Mouse (Mus musculus) neural tube, embryonic 13.5 days (tissue): Measurements from ENCODE around the gene Tbc1d4. TPM values are rescaled to one million over a fixed set of nuclear protein-coding genes. Genes with fewer than 3 reads are reported as not detected.

Source experiments
- ATAC-seq: fragments of 200-750 bp; cut with Nextera tagmentation; 2 replicates; pipeline ENCODE4 v1.8.0; 2017; ENCODE audit warnings: low read depth, mild to moderate bottlenecking, moderate TSS enrichment, moderate library complexity
- H3K27ac ChIP-seq: fragments of 300-500 bp; sonication (generic); replicated peaks from 2 replicates; pipeline ENCODE4 v1.5.1; 2015; ENCODE audit warnings: moderate library complexity, mild to moderate bottlenecking, inconsistent platforms
- H3K27me3 ChIP-seq: fragments of 300-500 bp; sonication (generic); 2 replicates; pipeline ENCODE4 v1.6.1; 2015; ENCODE audit warnings: mild to moderate bottlenecking, inconsistent platforms
- H3K36me3 ChIP-seq: fragments of 300-500 bp; sonication (generic); 2 replicates; pipeline ENCODE4 v1.6.1; 2015; ENCODE audit warnings: mild to moderate bottlenecking, inconsistent platforms
- H3K4me1 ChIP-seq: fragments of 300-500 bp; sonication (generic); replicated peaks from 2 replicates; pipeline ENCODE4 v1.6.1; 2015; ENCODE audit warnings: inconsistent platforms
- H3K4me2 ChIP-seq: fragments of 300-500 bp; sonication (generic); 2 replicates; pipeline ENCODE4 v1.6.1; 2015; ENCODE audit warnings: inconsistent platforms, mild to moderate bottlenecking, moderate library complexity
- H3K4me3 ChIP-seq: fragments of 300-500 bp; sonication (generic); 2 replicates; pipeline ENCODE4 v1.5.1; 2015; ENCODE audit warnings: mild to moderate bottlenecking, inconsistent platforms
- H3K9ac ChIP-seq: fragments of 300-500 bp; sonication (generic); 2 replicates; pipeline ENCODE4 v1.6.1; 2015; ENCODE audit warnings: moderate library complexity, mild to moderate bottlenecking, inconsistent platforms
- H3K9me3 ChIP-seq: fragments of 300-500 bp; sonication (generic); 2 replicates; pipeline ENCODE4 v1.6.1; 2016; ENCODE audit warnings: inconsistent platforms
- WGBS: fragments of 180-500 bp; shearing (Covaris S2); methylation state at CpG from one replicate; pipeline ENCODE4 v1.1.7; 2015; 5-methylcytosine and 5-hydroxymethylcytosine counted together
- polyA plus RNA-seq: library from polyadenylated mRNA; unstranded; fragments of >200 nt; fragmentation: Nextera tagmentation; extraction: Ambion mirVana; gene quantifications from 2 replicates; pipeline ENCODE4 v1.2.1, GENCODE M21; 2015

Gene Tbc1d4
- polyA plus RNA-seq, 1 experiment from 2014 or later, result 5.4 TPM

- no peaks in the 10 kb centered on the region for H3K27me3 ChIP-seq
- no peak overlapping the region for H3K27ac ChIP-seq
- H3K9ac ChIP-seq, result no peak overlapping the region
- H3K4me3 ChIP-seq, result no peak overlapping the region
- no peak for ATAC-seq
- no peaks in the 10 kb centered on the region for H3K4me1 ChIP-seq
- H3K9me3 ChIP-seq, result no peaks in the 10 kb centered on the region
- WGBS, result 83% methylated on average over 20 of the region's 20 CpGs
- no peaks in the 10 kb centered on the region for H3K36me3 ChIP-seq
- no peak overlapping the region for H3K4me2 ChIP-seq
Measured at GRCm38 (mm10) chr14:101548885-101549573, 60.0 kb downstream of the Tbc1d4 start.

GRCm38 (mm10) chr14:101541863-101542262, 67.1 kb downstream of the Tbc1d4 start:
- 84% methylated on average over 9 of the region's 9 CpGs for WGBS
- no peaks in the 10 kb centered on the region for H3K9me3 ChIP-seq
- no peak overlapping the region for H3K4me3 ChIP-seq
- no peak overlapping the region for H3K4me2 ChIP-seq
- peaks cover 10% of the 10 kb centered on the region for H3K4me1 ChIP-seq
- H3K27ac ChIP-seq, result no peak overlapping the region
- ATAC-seq, result no peak
- no peaks in the 10 kb centered on the region for H3K36me3 ChIP-seq
- H3K27me3 ChIP-seq, result no peaks in the 10 kb centered on the region
- H3K9ac ChIP-seq, result no peak overlapping the region

- no peak overlapping the region for H3K27ac ChIP-seq
- peaks cover 10% of the 10 kb centered on the region for H3K4me1 ChIP-seq
- no peak overlapping the region for H3K4me2 ChIP-seq
- H3K36me3 ChIP-seq, result no peaks in the 10 kb centered on the region
- H3K9ac ChIP-seq, result no peak overlapping the region
- WGBS, result 87% methylated on average over 5 of the region's 5 CpGs
- no peak overlapping the region for H3K4me3 ChIP-seq
- H3K9me3 ChIP-seq, result no peaks in the 10 kb centered on the region
- ATAC-seq, result no peak
- H3K27me3 ChIP-seq, result no peaks in the 10 kb centered on the region
Measured at GRCm38 (mm10) chr14:101541141-101541540, 67.8 kb downstream of the Tbc1d4 start.

GRCm38 (mm10) chr14:101540466-101540865, 68.5 kb downstream of the Tbc1d4 start:
- no peak overlapping the region for H3K27ac ChIP-seq
- WGBS, result 91% methylated on average over 3 of the region's 3 CpGs
- no peak for ATAC-seq

GRCm38 (mm10) chr14:101537906-101538305, 71.1 kb downstream of the Tbc1d4 start:
- WGBS, result 61% methylated on average over 2 of the region's 2 CpGs
- peaks cover 10% of the 10 kb centered on the region for H3K4me1 ChIP-seq
- ATAC-seq, result no peak
- no peaks in the 10 kb centered on the region for H3K36me3 ChIP-seq
- no peaks in the 10 kb centered on the region for H3K27me3 ChIP-seq
- H3K4me2 ChIP-seq, result no peak overlapping the region
- no peak overlapping the region for H3K4me3 ChIP-seq
- H3K9me3 ChIP-seq, result no peaks in the 10 kb centered on the region
- H3K9ac ChIP-seq, result no peak overlapping the region
- H3K27ac ChIP-seq, result no peak overlapping the region

More at GRCm38 (mm10) chr14:101540466-101540865, 68.5 kb downstream of the Tbc1d4 start:
- Histone ChIP-seq H3K36me3 (no peaks in the 10 kb centered on the region), H3K4me2 (no peak overlapping the region), H3K4me1 (peaks cover 10% of the 10 kb centered on the region), H3K9me3 (no peaks in the 10 kb centered on the region), H3K27me3 (no peaks in the 10 kb centered on the region), H3K4me3 (no peak overlapping the region), H3K9ac (no peak overlapping the region)

- no peaks in the 10 kb centered on the region for H3K36me3 ChIP-seq
- no peak overlapping the region for H3K9ac ChIP-seq
- 89% methylated on average over 1 of the region's 1 CpGs for WGBS
- H3K4me2 ChIP-seq, result no peak overlapping the region
- ATAC-seq, result no peak
- no peak overlapping the region for H3K4me3 ChIP-seq
- peaks cover 15% of the 10 kb centered on the region for H3K4me1 ChIP-seq
- H3K9me3 ChIP-seq, result no peaks in the 10 kb centered on the region
- no peaks in the 10 kb centered on the region for H3K27me3 ChIP-seq
- H3K27ac ChIP-seq, result no peak overlapping the region; the same call in 1 of the 2 replicates
Measured at GRCm38 (mm10) chr14:101537413-101537812, 71.6 kb downstream of the Tbc1d4 start.

- H3K9ac ChIP-seq, result no peak overlapping the region
- no peaks in the 10 kb centered on the region for H3K9me3 ChIP-seq
- 39% methylated on average over 7 of the region's 7 CpGs for WGBS
- H3K4me2 ChIP-seq, result no peak overlapping the region
- no peaks in the 10 kb centered on the region for H3K27me3 ChIP-seq
- peaks cover 11% of the 10 kb centered on the region; the same call in 1 of the 2 replicates for H3K4me1 ChIP-seq
- ATAC-seq, result no peak
- H3K36me3 ChIP-seq, result no peaks in the 10 kb centered on the region
- H3K27ac ChIP-seq, result no peak overlapping the region
- H3K4me3 ChIP-seq, result no peak overlapping the region
Measured at GRCm38 (mm10) chr14:101532090-101532695, 76.8 kb downstream of the Tbc1d4 start.

- no peak for ATAC-seq
- no peak overlapping the region for H3K4me2 ChIP-seq
- no peaks in the 10 kb centered on the region for H3K27me3 ChIP-seq
- no peaks in the 10 kb centered on the region for H3K36me3 ChIP-seq
- H3K9ac ChIP-seq, result no peak overlapping the region
- WGBS, result 54% methylated on average over 2 of the region's 2 CpGs
- H3K27ac ChIP-seq, result no peak overlapping the region
- no peak overlapping the region for H3K4me3 ChIP-seq
- H3K9me3 ChIP-seq, result no peaks in the 10 kb centered on the region
- peaks cover 10% of the 10 kb centered on the region; the same call in 1 of the 2 replicates for H3K4me1 ChIP-seq
Measured at GRCm38 (mm10) chr14:101530455-101530854, 78.5 kb downstream of the Tbc1d4 start.

GRCm38 (mm10) chr14:101529194-101529593, 79.8 kb downstream of the Tbc1d4 start:
- H3K27me3 ChIP-seq, result no peaks in the 10 kb centered on the region
- peaks cover 10% of the 10 kb centered on the region; the same call in 1 of the 2 replicates for H3K4me1 ChIP-seq
- H3K27ac ChIP-seq, result no peak overlapping the region
- no peak overlapping the region for H3K9ac ChIP-seq
- H3K9me3 ChIP-seq, result no peaks in the 10 kb centered on the region
- WGBS, result 90% methylated on average over 6 of the region's 6 CpGs
- no peak for ATAC-seq
- no peak overlapping the region for H3K4me3 ChIP-seq
- H3K4me2 ChIP-seq, result no peak overlapping the region
- no peaks in the 10 kb centered on the region for H3K36me3 ChIP-seq

- Histone ChIP-seq H3K27ac (no peak overlapping the region), H3K4me2 (no peak overlapping the region), H3K9me3 (no peaks in the 10 kb centered on the region), H3K36me3 (no peaks in the 10 kb centered on the region), H3K4me1 (peaks cover 6% of the 10 kb centered on the region; the same call in 1 of the 2 replicates), H3K27me3 (no peaks in the 10 kb centered on the region), H3K4me3 (no peak overlapping the region), H3K9ac (no peak overlapping the region)
- ATAC-seq, result no peak
- WGBS, result 90% methylated on average over 11 of the region's 11 CpGs
Measured at GRCm38 (mm10) chr14:101527420-101527996, 81.5 kb downstream of the Tbc1d4 start.

- no peak overlapping the region for H3K9ac ChIP-seq
- H3K4me3 ChIP-seq, result no peak overlapping the region
- H3K36me3 ChIP-seq, result no peaks in the 10 kb centered on the region
- no peak for ATAC-seq
- no peaks in the 10 kb centered on the region for H3K9me3 ChIP-seq
- WGBS, result 41% methylated on average over 1 of the region's 1 CpGs
- no peak overlapping the region for H3K27ac ChIP-seq
- H3K4me1 ChIP-seq, result no peaks in the 10 kb centered on the region
- H3K27me3 ChIP-seq, result no peaks in the 10 kb centered on the region
- H3K4me2 ChIP-seq, result no peak overlapping the region
Measured at GRCm38 (mm10) chr14:101526478-101526877, 82.5 kb downstream of the Tbc1d4 start.

- H3K9ac ChIP-seq, result no peak overlapping the region
- H3K4me2 ChIP-seq, result no peak overlapping the region
- no peak overlapping the region for H3K4me3 ChIP-seq
- H3K9me3 ChIP-seq, result no peaks in the 10 kb centered on the region
- H3K27me3 ChIP-seq, result no peaks in the 10 kb centered on the region
- H3K36me3 ChIP-seq, result no peaks in the 10 kb centered on the region
- H3K4me1 ChIP-seq, result peaks cover 3% of the 10 kb centered on the region
- WGBS, result 92% methylated on average over 2 of the region's 2 CpGs
- no peak for ATAC-seq
- H3K27ac ChIP-seq, result no peak overlapping the region
Measured at GRCm38 (mm10) chr14:101519964-101520363, 89.0 kb downstream of the Tbc1d4 start.
